Mouse (Mus musculus): ENCODE results near the gene F8.

DNA sequence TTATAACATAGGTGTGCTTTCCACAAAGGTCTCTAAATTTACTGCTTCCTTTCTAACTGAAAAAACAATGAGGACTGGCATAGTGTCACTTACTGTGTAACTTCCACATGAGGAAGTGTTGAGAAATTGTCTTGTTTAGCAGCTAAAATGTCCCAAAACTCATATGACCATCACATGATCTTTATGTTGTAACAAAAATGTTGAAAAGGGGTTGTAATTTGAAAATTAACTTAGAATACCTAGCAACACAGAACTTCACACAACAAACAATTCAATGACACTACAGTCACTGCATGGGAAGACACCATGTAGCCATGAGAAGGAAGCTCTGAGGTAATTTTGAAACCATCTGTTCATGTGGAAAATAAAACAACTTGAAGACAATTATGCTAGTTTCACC, 255.5 kb downstream of the F8 start:
- no peak for TF ChIP-seq CTCF (IDR thresholded peaks at IDR 0.05; ENCODE audit: borderline replicate concordance, control insufficient read depth, extremely low read depth, insufficient read depth, low read length, poor library complexity)
- TF ChIP-seq POLR2A (IDR thresholded peaks at IDR 0.05; ENCODE audit: control insufficient read depth, extremely low read depth, insufficient read depth, low read length, poor library complexity) = no peak

Data from thymus, adult 2 months (tissue).